Mouse (Mus musculus): ENCODE measurements around the gene P2ry2. TPM values are rescaled to one million over a fixed set of nuclear protein-coding genes. Genes with fewer than 3 reads are reported as not detected.

The P2ry2 gene
- total RNA-seq (2021): 10 to 100 TPM; 19.5 to 20.1 TPM
- long read RNA-seq, experiment 1, transcript P2ry2-201 (3 exons, 3,011 nt): major isoform, 25 of 30 reads
- long read RNA-seq, experiment 1, partial matches to known transcripts: 0 of 30 reads
- long read RNA-seq, experiment 1, other reads (novel, unspliced or antisense): 3 of 30 reads
- long read RNA-seq, experiment 2, partial matches to known transcripts: 0 of 8 reads
- long read RNA-seq, experiment 2, other reads (novel, unspliced or antisense): 4 of 8 reads

GRCm38 (mm10) chr7:101012541-101012940 lies at the start of gene P2ry2:
Gene P2ry2 (minus strand): TSS chr7:101012866.
- DNase-seq: no peak

- peak; percentile 76 to 78 for DNase-seq
Measured at GRCm38 (mm10) chr7:101062246-101062645, 49.6 kb upstream of the P2ry2 start.

GRCm38 (mm10) chr7:101061381-101061780 lies 48.7 kb upstream of the P2ry2 start:
- DNase-seq: peak; percentile 89 to 97

GRCm38 (mm10) chr7:101060476-101060875 lies 47.8 kb upstream of the P2ry2 start:
- DNase-seq: no peak

- DNase-seq: no peak
Measured at GRCm38 (mm10) chr7:101059188-101059587, 46.5 kb upstream of the P2ry2 start.

GRCm38 (mm10) chr7:101057309-101057708 lies 44.6 kb upstream of the P2ry2 start:
- DNase-seq: no peak

- DNase-seq: no peak
Measured at GRCm38 (mm10) chr7:101053136-101053535, 40.5 kb upstream of the P2ry2 start.

- DNase-seq: peak; percentile 71 to 82
Measured at GRCm38 (mm10) chr7:101051551-101052221, 39.0 kb upstream of the P2ry2 start.

GRCm38 (mm10) chr7:101050724-101051550 lies 38.3 kb upstream of the P2ry2 start:
- DNase-seq: peak; percentile 44 to 49

- peak; percentile 81 to 88 for DNase-seq
Measured at GRCm38 (mm10) chr7:101049326-101050087, 36.8 kb upstream of the P2ry2 start.

GRCm38 (mm10) chr7:101048247-101048646 lies 35.6 kb upstream of the P2ry2 start:
- no peak for DNase-seq

- DNase-seq: no peak
Measured at GRCm38 (mm10) chr7:101043846-101044541, 31.3 kb upstream of the P2ry2 start.

- DNase-seq: no peak
Measured at GRCm38 (mm10) chr7:101041977-101042749, 29.5 kb upstream of the P2ry2 start.

GRCm38 (mm10) chr7:101041544-101041943 lies 28.9 kb upstream of the P2ry2 start:
- DNase-seq: no peak

GRCm38 (mm10) chr7:101033371-101033770 lies 20.7 kb upstream of the P2ry2 start:
- DNase-seq: no peak

GRCm38 (mm10) chr7:101031234-101031633 lies 18.6 kb upstream of the P2ry2 start:
- no peak for DNase-seq

GRCm38 (mm10) chr7:101030756-101031155 lies 18.1 kb upstream of the P2ry2 start:
- DNase-seq: peak; percentile 65 to 73

- DNase-seq: no peak
Measured at GRCm38 (mm10) chr7:101029446-101029845, 16.8 kb upstream of the P2ry2 start.

GRCm38 (mm10) chr7:101028991-101029390 lies 16.3 kb upstream of the P2ry2 start:
- no peak for DNase-seq

- DNase-seq: peak; percentile 65 to 67
Measured at GRCm38 (mm10) chr7:101028444-101028757, 15.7 kb upstream of the P2ry2 start.
